Mouse (Mus musculus): Measurements from ENCODE around the gene Tsga10ip. TPM values are rescaled to one million over a fixed set of nuclear protein-coding genes. Genes with fewer than 3 reads are reported as not detected.

The Tsga10ip gene
- polyA plus RNA-seq, 1 experiment from 2014 or later = 6.3 TPM

DNA sequence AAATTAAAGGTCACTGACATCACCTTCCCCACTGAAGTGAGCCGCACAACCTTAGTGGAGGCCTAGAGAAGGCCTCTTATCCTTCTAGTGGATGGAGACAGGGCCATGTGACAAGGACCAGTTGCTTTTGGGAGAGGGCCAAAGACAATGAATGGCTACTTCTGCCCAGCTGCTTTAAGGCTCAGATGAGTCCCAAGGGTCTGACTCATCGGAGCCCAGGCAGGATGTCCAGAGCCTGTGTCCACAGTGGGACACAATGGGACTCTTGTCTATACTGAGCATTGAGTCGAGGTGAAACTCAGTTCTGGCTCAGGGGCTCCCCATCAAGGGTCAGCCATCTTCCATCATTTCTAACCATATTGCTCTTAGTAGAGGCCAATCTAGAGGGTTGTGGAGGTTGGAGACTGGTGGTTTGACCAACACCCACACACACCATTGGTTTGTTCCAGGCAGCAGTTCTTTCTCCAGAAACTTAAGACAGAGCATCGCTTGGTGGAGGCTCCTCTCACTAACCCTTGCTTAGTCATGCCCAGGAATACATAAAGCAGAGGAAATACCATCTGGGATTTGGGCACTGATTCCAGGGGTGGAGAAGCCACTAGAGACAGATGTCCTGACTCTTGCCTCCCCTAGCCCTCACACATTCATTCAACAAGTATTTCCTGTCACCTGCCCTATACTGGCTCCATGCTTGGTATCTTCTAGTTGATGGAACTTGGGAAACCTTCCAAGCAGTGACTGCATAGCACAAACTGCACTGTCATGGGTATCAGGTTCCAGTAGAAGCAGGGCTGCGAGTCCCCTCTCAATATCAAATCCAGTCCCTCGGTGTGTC is 56.8 kb downstream of the Tsga10ip start:
- no peak overlapping the region for H3K27ac ChIP-seq (ENCODE audit: low read length)
- no peaks in the 10 kb centered on the region for H3K36me3 ChIP-seq (ENCODE audit: control insufficient read depth, insufficient read depth, low read length)
- H3K9me3 ChIP-seq (ENCODE audit: control insufficient read depth, low read length) = no peaks in the 10 kb centered on the region
- 79% methylated on average over 6 of the region's 6 CpGs for WGBS
- no peak overlapping the region for H3K4me3 ChIP-seq (ENCODE audit: low read length)
- H3K9ac ChIP-seq (ENCODE audit: low read depth, low read length) = no peak overlapping the region
- no peak for ATAC-seq
- no peak overlapping the region for H3K4me2 ChIP-seq (ENCODE audit: low read depth, low read length)
- peaks cover 2% of the 10 kb centered on the region; the same call in 1 of the 2 replicates for H3K4me1 ChIP-seq (ENCODE audit: control insufficient read depth, insufficient read depth, low read length)
- no peaks in the 10 kb centered on the region for H3K27me3 ChIP-seq (replicated peaks; ENCODE audit: control insufficient read depth, insufficient read depth, low read length)

DNA sequence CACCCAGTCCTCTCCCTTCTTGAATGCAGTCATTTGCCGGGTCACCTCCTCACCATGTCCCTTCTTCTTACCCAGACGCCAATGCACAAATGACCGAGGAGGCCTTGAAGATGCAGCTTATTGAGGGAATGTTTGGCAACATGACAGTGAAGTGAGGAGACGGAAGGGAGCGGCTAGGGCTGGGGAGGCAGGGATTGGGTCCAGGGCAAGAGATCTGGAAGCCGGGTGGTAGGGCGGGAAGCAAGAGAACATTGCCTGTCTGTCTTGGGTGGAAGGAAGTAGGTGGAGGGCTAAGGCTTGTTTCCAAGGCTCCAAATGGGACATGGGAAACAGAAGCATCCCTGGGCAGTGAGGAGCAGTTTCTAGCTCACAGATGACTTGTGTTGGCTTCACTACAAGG is 61.0 kb downstream of the Tsga10ip start:
- WGBS = 93% methylated on average over 7 of the region's 7 CpGs
- ATAC-seq = no peak
- Histone ChIP-seq H3K4me1 (ENCODE audit: control insufficient read depth, insufficient read depth, low read length) (no peaks in the 10 kb centered on the region), H3K4me3 (ENCODE audit: low read length) (no peak overlapping the region), H3K27ac (ENCODE audit: low read length) (no peak overlapping the region), H3K36me3 (ENCODE audit: control insufficient read depth, insufficient read depth, low read length) (no peaks in the 10 kb centered on the region), H3K4me2 (ENCODE audit: low read depth, low read length) (no peak overlapping the region), H3K9ac (ENCODE audit: low read depth, low read length) (no peak overlapping the region), H3K27me3 (replicated peaks; ENCODE audit: control insufficient read depth, insufficient read depth, low read length) (no peaks in the 10 kb centered on the region), H3K9me3 (ENCODE audit: control insufficient read depth, low read length) (no peaks in the 10 kb centered on the region)

Other genes with a start within 250 kb of the Tsga10ip start
- gene Pacs1, start 129.4 kb downstream of the Tsga10ip start, polyA plus RNA-seq (2015; fragmentation: Nextera tagmentation; extraction: Ambion mirVana) = 11.4 and 13.8 TPM in 2 replicates
- 265 and 280 TPM in 2 replicates for gene Sf3b2, start 107.1 kb downstream of the Tsga10ip start, polyA plus RNA-seq (2015; fragmentation: Nextera tagmentation; extraction: Ambion mirVana)
- 1.5 and 1.9 TPM in 2 replicates for gene Gal3st3, start 104.2 kb downstream of the Tsga10ip start, polyA plus RNA-seq (2015; fragmentation: Nextera tagmentation; extraction: Ambion mirVana)
- not detected in 2 replicates for gene Catsper1, start 66.8 kb downstream of the Tsga10ip start, polyA plus RNA-seq (2015; fragmentation: Nextera tagmentation; extraction: Ambion mirVana)
- gene Cst6, start 53.0 kb downstream of the Tsga10ip start, polyA plus RNA-seq (2015; fragmentation: Nextera tagmentation; extraction: Ambion mirVana) = 33.1 and 50.6 TPM in 2 replicates
- 60.1 and 62.7 TPM in 2 replicates for gene Eif1ad, start 35.8 kb downstream of the Tsga10ip start, polyA plus RNA-seq (2015; fragmentation: Nextera tagmentation; extraction: Ambion mirVana)
- gene Banf1, start 35.4 kb downstream of the Tsga10ip start, polyA plus RNA-seq (2015; fragmentation: Nextera tagmentation; extraction: Ambion mirVana) = 421 and 489 TPM in 2 replicates
- gene Sart1, start 13.8 kb downstream of the Tsga10ip start, polyA plus RNA-seq (2015; fragmentation: Nextera tagmentation; extraction: Ambion mirVana) = 60.2 and 65.6 TPM in 2 replicates
- gene Drap1, start 22.5 kb upstream of the Tsga10ip start, polyA plus RNA-seq (2015; fragmentation: Nextera tagmentation; extraction: Ambion mirVana) = 175 and 180 TPM in 2 replicates
- 10.2 and 16.8 TPM in 2 replicates for gene AI837181, start 22.6 kb upstream of the Tsga10ip start, polyA plus RNA-seq (2015; fragmentation: Nextera tagmentation; extraction: Ambion mirVana)
- gene Fosl1, start 45.0 kb upstream of the Tsga10ip start, polyA plus RNA-seq (2015; fragmentation: Nextera tagmentation; extraction: Ambion mirVana) = not detected in 2 replicates
- 5.0 and 5.4 TPM in 2 replicates for gene Ccdc85b, start 55.4 kb upstream of the Tsga10ip start, polyA plus RNA-seq (2015; fragmentation: Nextera tagmentation; extraction: Ambion mirVana)
- 102 and 106 TPM in 2 replicates for gene Fibp, start 58.1 kb upstream of the Tsga10ip start, polyA plus RNA-seq (2015; fragmentation: Nextera tagmentation; extraction: Ambion mirVana)
- 1.7 and 2.8 TPM in 2 replicates for gene Ctsw, start 66.0 kb upstream of the Tsga10ip start, polyA plus RNA-seq (2015; fragmentation: Nextera tagmentation; extraction: Ambion mirVana)
- gene Efemp2, start 71.4 kb upstream of the Tsga10ip start, polyA plus RNA-seq (2015; fragmentation: Nextera tagmentation; extraction: Ambion mirVana) = 106 and 112 TPM in 2 replicates
- gene Mus81, start 85.9 kb upstream of the Tsga10ip start, polyA plus RNA-seq (2015; fragmentation: Nextera tagmentation; extraction: Ambion mirVana) = 32.7 and 36.5 TPM in 2 replicates
- gene Cfl1, start 87.9 kb upstream of the Tsga10ip start, polyA plus RNA-seq (2015; fragmentation: Nextera tagmentation; extraction: Ambion mirVana) = 2,274 and 2,378 TPM in 2 replicates
- not detected in 2 replicates for gene 1700020D05Rik, start 101.3 kb upstream of the Tsga10ip start, polyA plus RNA-seq (2015; fragmentation: Nextera tagmentation; extraction: Ambion mirVana)
- gene Snx32, start 108.0 kb upstream of the Tsga10ip start, polyA plus RNA-seq (2015; fragmentation: Nextera tagmentation; extraction: Ambion mirVana) = 6.9 and 7.4 TPM in 2 replicates
- gene Ovol1, start 158.1 kb upstream of the Tsga10ip start, polyA plus RNA-seq (2015; fragmentation: Nextera tagmentation; extraction: Ambion mirVana) = 24.4 and 25.6 TPM in 2 replicates
- 10.3 and 10.8 TPM in 2 replicates for gene Ap5b1, start 165.5 kb upstream of the Tsga10ip start, polyA plus RNA-seq (2015; fragmentation: Nextera tagmentation; extraction: Ambion mirVana)
- gene Rnaseh2c, start 199.3 kb upstream of the Tsga10ip start, polyA plus RNA-seq (2015; fragmentation: Nextera tagmentation; extraction: Ambion mirVana) = 111 and 131 TPM in 2 replicates
- gene Kat5, start 207.7 kb upstream of the Tsga10ip start, polyA plus RNA-seq (2015; fragmentation: Nextera tagmentation; extraction: Ambion mirVana) = 40.2 and 40.9 TPM in 2 replicates
- gene Rela, start 235.0 kb upstream of the Tsga10ip start, polyA plus RNA-seq (2015; fragmentation: Nextera tagmentation; extraction: Ambion mirVana) = 43.2 and 43.9 TPM in 2 replicates

Data from intestine, embryonic 16.5 days (tissue).